ENCODE assay signal across 25 mouse cellular contexts in genomic region chr17:78609191-78609855, GRCm38 (mm10).
"Had no signal": no experiment of that assay in that cellular context is flagged by ENCODE, and none has a peak within 500 bp of the region (broad histone marks: within the 10 kb centered on the region; RNA-seq: fewer than 3 reads in every experiment).

No protein-coding gene starts in this region.

- H3K36me3 ChIP-seq: heart, embryonic 13.5 days; heart, embryonic 15.5 days; hindbrain, embryonic 10.5 days; hindbrain, embryonic 12.5 days; intestine, embryonic 15.5 days; limb, embryonic 10.5 days; limb, embryonic 12.5 days; liver, embryonic 13.5 days had no signal

- H3K4me3 ChIP-seq: gastrocnemius, adult 2 months; heart, embryonic 13.5 days; heart, embryonic 15.5 days; hindbrain, embryonic 10.5 days; hindbrain, embryonic 12.5 days; intestine, embryonic 15.5 days; layer of hippocampus, adult 2 months; left cerebral cortex, adult 2 months; limb, embryonic 12.5 days; liver, embryonic 13.5 days had no signal

- H3K4me2 ChIP-seq: heart, embryonic 11.5 days; heart, embryonic 13.5 days; heart, embryonic 15.5 days; hindbrain, embryonic 12.5 days; hindbrain, embryonic 14.5 days; limb, embryonic 12.5 days; liver, embryonic 11.5 days; liver, embryonic 13.5 days had no signal

- DNase-seq: gastrocnemius, adult 2 months; gastrocnemius, postnatal 10 days; gastrocnemius, postnatal 25 days; heart, postnatal 4 days; kidney, adult 18-20 months; kidney, adult 8-10 months; kidney, postnatal 14 days; kidney, postnatal 4 days; liver; liver, embryonic 13.5 days had no signal

- H3K9ac ChIP-seq: heart, embryonic 13.5 days; heart, embryonic 15.5 days; hindbrain, embryonic 12.5 days; hindbrain, embryonic 14.5 days; intestine, embryonic 15.5 days; limb, embryonic 12.5 days; liver, embryonic 13.5 days had no signal

- H3K27ac ChIP-seq: gastrocnemius, adult 2 months; heart, embryonic 13.5 days; heart, embryonic 15.5 days; hindbrain, embryonic 12.5 days; hindbrain, embryonic 14.5 days; kidney, postnatal 0 days; layer of hippocampus, adult 2 months; left cerebral cortex, adult 2 months; limb, embryonic 10.5 days; limb, embryonic 12.5 days; liver, embryonic 13.5 days had no signal

- H3K27me3 ChIP-seq: heart, embryonic 13.5 days; heart, embryonic 15.5 days; hindbrain, embryonic 12.5 days; intestine, embryonic 15.5 days; liver, embryonic 13.5 days had no signal

- ATAC-seq: hindbrain, embryonic 16.5 days; inflammation-experienced regulatory T-cells, adult 6 months had no signal

- H3K9me3 ChIP-seq: heart, embryonic 13.5 days; heart, embryonic 15.5 days; hindbrain, embryonic 10.5 days; hindbrain, embryonic 12.5 days; intestine, embryonic 15.5 days; limb, embryonic 10.5 days; limb, embryonic 12.5 days; liver, embryonic 13.5 days had no signal

- H3K4me1 ChIP-seq: heart, embryonic 13.5 days; heart, embryonic 15.5 days; liver, embryonic 13.5 days had no signal
